Mouse (Mus musculus) heart, embryonic 13.5 days (tissue): ENCODE measurements around the gene Fry. TPM values are rescaled to one million over a fixed set of nuclear protein-coding genes. Genes with fewer than 3 reads are reported as not detected.

ENCODE experiments used
- ATAC-seq: fragments of 200-750 bp; cut with Nextera tagmentation; 2 replicates; pipeline ENCODE4 v1.8.0; 2017; ENCODE audit warnings: moderate TSS enrichment; ENCODE audit not compliant: insufficient number of reproducible peaks, low FRiP score, low TSS enrichment; ENCODE audit errors: extremely low read depth
- H3K27ac ChIP-seq: fragments of 300-500 bp; sonication (generic); replicated peaks from 2 replicates; pipeline ENCODE4 v1.5.1; 2015; ENCODE audit warnings: moderate library complexity, mild to moderate bottlenecking, inconsistent platforms
- H3K27me3 ChIP-seq: fragments of 300-500 bp; sonication (generic); replicated peaks from 2 replicates; pipeline ENCODE4 v1.6.1; 2015; ENCODE audit warnings: mild to moderate bottlenecking, inconsistent platforms
- H3K36me3 ChIP-seq: fragments of 300-500 bp; sonication (generic); 2 replicates; pipeline ENCODE4 v1.6.1; 2015; ENCODE audit warnings: mild to moderate bottlenecking, inconsistent platforms
- H3K4me1 ChIP-seq: fragments of 300-500 bp; sonication (generic); 2 replicates; pipeline ENCODE4 v1.6.1; 2015; ENCODE audit warnings: inconsistent platforms
- H3K4me2 ChIP-seq: fragments of 300-500 bp; sonication (generic); 2 replicates; pipeline ENCODE4 v1.6.1; 2015; ENCODE audit warnings: inconsistent platforms, mild to moderate bottlenecking, moderate library complexity
- H3K4me3 ChIP-seq: fragments of 300-500 bp; sonication (generic); 2 replicates; pipeline ENCODE4 v1.5.1; 2015; ENCODE audit warnings: moderate library complexity, mild to moderate bottlenecking, inconsistent platforms
- H3K9ac ChIP-seq: fragments of 300-500 bp; sonication (generic); 2 replicates; pipeline ENCODE4 v1.6.1; 2015; ENCODE audit warnings: inconsistent platforms, mild to moderate bottlenecking, moderate library complexity
- H3K9me3 ChIP-seq: fragments of 300-500 bp; sonication (generic); 2 replicates; pipeline ENCODE4 v1.6.1; 2016; ENCODE audit warnings: inconsistent platforms
- WGBS: fragments of 180-500 bp; shearing (Covaris S2); methylation state at CpG from one replicate; pipeline ENCODE4 v1.1.7; 2015; ENCODE audit warnings: mixed read lengths; 5-methylcytosine and 5-hydroxymethylcytosine counted together
- polyA plus RNA-seq: library from polyadenylated mRNA; unstranded; fragments of >200 nt; fragmentation: Nextera tagmentation; extraction: Ambion mirVana; gene quantifications from 2 replicates; pipeline ENCODE4 v1.2.1, GENCODE M21; 2015

Gene Fry
- polyA plus RNA-seq, 1 experiment from 2014 or later = 20.0 TPM

DNA sequence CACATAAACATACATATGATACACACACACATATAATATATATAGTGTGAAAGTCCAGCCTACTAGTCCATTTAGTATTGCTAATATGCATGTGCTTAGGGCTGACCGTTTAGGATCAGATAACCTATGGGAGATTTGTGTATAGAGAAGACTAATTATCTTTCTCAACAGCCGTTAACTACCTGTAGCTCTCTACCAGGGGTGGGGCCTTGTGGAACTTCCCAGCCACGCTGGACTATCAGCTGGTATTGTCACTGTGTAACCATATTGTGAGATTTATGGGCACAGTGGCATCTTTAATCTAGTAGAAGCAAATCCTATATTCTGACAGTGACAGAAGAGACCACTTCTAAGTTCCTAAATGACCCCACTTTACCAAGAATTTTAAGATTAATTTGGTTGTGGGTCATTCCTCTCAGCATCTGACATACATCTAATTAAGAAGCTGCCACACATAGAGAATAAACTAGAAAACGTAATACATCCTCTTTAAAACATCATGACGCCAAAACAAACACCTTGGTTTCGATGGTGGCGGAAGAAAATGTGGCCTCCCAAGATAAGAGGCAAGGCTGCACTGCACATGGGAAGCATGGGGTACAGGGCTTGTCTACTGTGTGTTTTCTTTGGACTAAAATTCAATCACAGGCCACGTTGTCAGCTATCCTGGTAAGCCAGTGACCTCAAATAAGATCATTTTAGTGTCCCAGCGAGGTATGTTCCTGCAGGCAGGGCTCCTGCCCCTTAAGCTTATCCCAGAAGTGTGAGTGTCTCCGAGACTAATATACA lies 271.3 kb downstream of the Fry start:
- peaks cover 14% of the 10 kb centered on the region for H3K9me3 ChIP-seq
- H3K4me1 ChIP-seq = peaks cover 25% of the 10 kb centered on the region
- peak overlapping the region; percentile 89 for H3K27ac ChIP-seq
- H3K9ac ChIP-seq = no peak overlapping the region
- H3K4me2 ChIP-seq = peak overlapping the region; percentile 18
- no peaks in the 10 kb centered on the region for H3K27me3 ChIP-seq
- peaks cover 79% of the 10 kb centered on the region for H3K36me3 ChIP-seq
- peak; percentile 67; the same call in 1 of the 2 replicates for ATAC-seq
- no peak overlapping the region for H3K4me3 ChIP-seq
- WGBS = 38% methylated on average over 10 of the region's 10 CpGs

DNA sequence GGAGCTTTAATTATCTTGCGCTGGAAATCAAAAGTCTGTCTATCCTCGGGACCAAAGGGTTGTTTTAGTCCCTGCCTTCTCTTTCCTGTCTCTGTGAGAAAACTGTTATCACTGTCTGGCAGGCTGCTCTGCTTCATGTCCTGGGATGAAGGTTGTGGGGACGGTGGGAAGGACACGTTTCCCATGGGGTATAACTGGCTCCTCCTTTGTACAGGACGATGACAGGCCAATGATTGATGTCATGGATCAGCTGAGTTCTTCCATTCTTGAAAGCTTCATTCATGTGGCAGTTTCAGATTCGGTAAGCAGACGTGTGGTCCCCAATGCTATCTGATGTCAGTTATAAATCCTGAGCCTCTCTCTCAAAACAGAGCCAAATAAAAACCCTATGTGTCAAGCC lies 272.0 kb downstream of the Fry start:
- Histone ChIP-seq H3K27ac (peak overlapping the region; percentile 89), H3K9me3 (peaks cover 14% of the 10 kb centered on the region), H3K4me1 (peaks cover 19% of the 10 kb centered on the region), H3K4me2 (peak overlapping the region; percentile 18), H3K36me3 (peaks cover 81% of the 10 kb centered on the region), H3K27me3 (no peaks in the 10 kb centered on the region), H3K4me3 (no peak overlapping the region), H3K9ac (no peak overlapping the region)
- 6% methylated on average over 7 of the region's 7 CpGs for WGBS
- peak; percentile 79 for ATAC-seq

DNA sequence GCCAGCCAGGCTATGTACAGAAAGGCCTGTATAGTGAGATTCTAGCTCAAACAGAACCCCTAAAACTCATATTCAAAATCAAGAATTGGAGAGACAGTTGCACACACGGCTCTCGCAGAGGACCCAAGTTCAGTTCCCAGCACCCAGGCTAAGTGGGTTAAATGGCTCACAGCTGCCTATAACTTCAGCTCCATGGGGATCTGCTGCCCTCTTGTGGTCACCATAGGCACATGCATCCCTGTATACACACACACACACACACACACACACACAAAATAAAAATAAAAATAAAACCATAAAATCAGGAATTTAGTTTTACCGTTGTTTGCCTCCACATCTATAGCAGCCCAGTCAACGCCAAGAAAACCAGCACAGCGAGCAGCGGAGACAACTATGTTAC lies 276.2 kb downstream of the Fry start:
- H3K9ac ChIP-seq = no peak overlapping the region
- peaks cover 10% of the 10 kb centered on the region for H3K4me1 ChIP-seq
- no peaks in the 10 kb centered on the region for H3K27me3 ChIP-seq
- H3K27ac ChIP-seq = no peak overlapping the region
- no peak overlapping the region for H3K4me2 ChIP-seq
- no peak for ATAC-seq
- peaks cover 83% of the 10 kb centered on the region for H3K36me3 ChIP-seq
- H3K4me3 ChIP-seq = no peak overlapping the region
- WGBS = 91% methylated on average over 6 of the region's 6 CpGs
- H3K9me3 ChIP-seq = peaks cover 14% of the 10 kb centered on the region

DNA sequence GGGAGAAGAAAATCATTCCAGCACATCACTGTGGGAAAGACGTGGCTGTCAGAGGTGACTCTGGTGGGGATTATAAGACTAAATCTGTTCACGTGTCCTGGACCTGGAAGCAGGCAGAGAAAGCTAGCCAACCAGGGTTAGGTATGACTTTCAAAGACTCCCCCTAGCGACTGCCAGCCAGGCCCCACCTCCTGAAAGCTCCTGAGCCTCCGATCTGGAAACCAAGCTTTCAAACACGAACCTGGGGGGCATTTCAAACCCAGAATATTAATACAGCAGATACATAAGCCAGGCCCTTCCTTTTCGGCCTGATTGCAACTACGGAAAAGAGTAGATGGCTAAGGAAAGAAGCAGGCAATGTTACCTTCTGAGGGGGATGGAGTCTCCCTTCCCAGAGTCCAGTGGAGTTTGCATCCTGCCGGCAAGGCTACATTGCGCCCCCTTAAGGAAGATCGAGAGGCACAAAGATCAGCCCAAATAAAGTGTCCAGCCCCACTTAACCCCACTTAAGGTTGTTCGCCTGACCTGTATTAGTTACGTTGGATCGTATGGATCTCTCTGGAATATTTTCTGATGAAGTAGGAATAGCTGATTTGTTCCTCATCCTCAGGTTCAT lies 284.5 kb downstream of the Fry start:
- ATAC-seq = no peak
- peaks cover 11% of the 10 kb centered on the region; the same call in 1 of the 2 replicates for H3K9me3 ChIP-seq
- H3K4me2 ChIP-seq = no peak overlapping the region
- H3K4me3 ChIP-seq = no peak overlapping the region
- no peak overlapping the region for H3K9ac ChIP-seq
- H3K27me3 ChIP-seq = no peaks in the 10 kb centered on the region
- H3K36me3 ChIP-seq = peaks cover 92% of the 10 kb centered on the region
- no peak overlapping the region for H3K27ac ChIP-seq
- H3K4me1 ChIP-seq = no peaks in the 10 kb centered on the region
- 28% methylated on average over 13 of the region's 13 CpGs for WGBS

DNA sequence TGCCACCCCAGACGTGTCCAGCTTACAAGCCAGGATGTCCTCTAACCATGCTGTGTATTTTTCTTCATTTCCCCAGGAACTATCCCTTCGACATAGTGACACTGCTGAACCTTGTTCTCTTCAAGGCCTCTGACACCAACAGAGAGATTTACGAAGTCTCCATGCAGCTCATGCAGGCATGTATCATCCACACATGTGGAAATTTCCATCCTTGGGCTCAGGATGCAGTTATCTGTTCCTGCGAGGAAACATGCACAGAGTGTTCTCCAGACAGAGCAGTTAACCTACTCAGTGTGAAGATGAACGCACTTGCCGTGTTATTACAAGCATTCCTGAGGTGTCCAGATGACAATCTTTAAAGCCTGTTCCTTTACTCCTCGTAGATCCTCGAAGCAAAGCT lies 286.4 kb downstream of the Fry start:
- Histone ChIP-seq H3K4me2 (no peak overlapping the region), H3K4me3 (no peak overlapping the region), H3K36me3 (peaks cover 74% of the 10 kb centered on the region), H3K4me1 (peaks cover 9% of the 10 kb centered on the region), H3K27me3 (no peaks in the 10 kb centered on the region), H3K27ac (no peak overlapping the region), H3K9me3 (peaks cover 12% of the 10 kb centered on the region; the same call in 1 of the 2 replicates), H3K9ac (no peak overlapping the region)
- WGBS = 70% methylated on average over 8 of the region's 8 CpGs
- ATAC-seq = no peak

DNA sequence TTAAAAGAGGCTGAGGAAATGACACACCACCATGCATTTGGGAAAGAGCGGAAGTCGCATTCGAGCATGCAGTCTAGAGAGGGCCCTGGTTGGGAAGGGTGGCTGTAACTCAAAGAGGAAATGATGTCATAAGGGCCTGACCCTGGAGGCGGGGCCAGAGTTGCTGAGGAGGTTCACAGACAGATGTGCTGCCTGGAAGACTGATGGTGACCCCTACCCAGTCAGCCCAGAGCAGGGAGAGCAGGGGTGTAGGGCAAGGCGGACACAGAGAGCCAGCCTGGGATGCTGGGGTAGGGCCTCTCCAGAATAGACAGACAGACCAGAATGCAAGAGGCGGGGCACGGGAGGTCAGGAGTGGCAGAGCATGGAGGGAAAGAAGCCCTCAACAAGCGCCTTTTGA lies 290.5 kb downstream of the Fry start:
- 71% methylated on average over 8 of the region's 8 CpGs for WGBS
- H3K36me3 ChIP-seq = peaks cover 55% of the 10 kb centered on the region
- 0 out of 2 replicates have a peak, but pooled peaks cover 6% of the 10 kb centered on the region for H3K9me3 ChIP-seq
- H3K4me1 ChIP-seq = peaks cover 16% of the 10 kb centered on the region
- no peak overlapping the region for H3K4me2 ChIP-seq
- no peak overlapping the region for H3K9ac ChIP-seq
- H3K27ac ChIP-seq = peak overlapping the region; percentile 39; the same call in 1 of the 2 replicates
- H3K27me3 ChIP-seq = no peaks in the 10 kb centered on the region
- H3K4me3 ChIP-seq = no peak overlapping the region
- 0 out of 2 replicates have a peak, but pooled peaks have one; percentile 31 for ATAC-seq

DNA sequence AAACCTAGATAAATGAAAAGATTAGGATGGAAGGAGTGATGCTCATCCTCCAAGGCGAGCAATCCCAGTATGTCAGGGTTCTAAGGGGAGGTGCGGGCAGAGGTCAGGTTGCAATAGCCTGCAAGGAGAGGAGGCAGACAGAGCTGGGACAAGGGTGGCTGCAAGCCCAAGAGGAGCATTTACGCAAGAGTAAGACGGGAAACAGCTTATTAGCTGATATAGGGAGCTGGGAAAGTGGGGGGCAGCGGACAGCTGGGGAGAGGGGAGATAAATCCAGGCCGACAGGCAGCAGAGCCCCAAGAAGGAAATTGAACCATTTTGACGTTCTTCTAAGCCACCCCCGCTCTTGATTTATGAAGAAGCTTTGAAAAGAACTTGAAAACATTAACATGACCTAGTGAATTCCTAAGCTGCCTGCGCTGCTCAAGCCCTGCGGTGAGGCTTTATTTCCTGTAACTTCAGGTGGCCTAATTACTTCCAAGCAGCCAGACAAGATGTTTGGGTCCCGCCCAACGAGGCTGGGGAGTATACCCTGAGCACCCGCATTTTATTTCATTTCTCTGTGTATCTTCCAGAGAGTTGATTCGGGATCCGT lies 291.1 kb downstream of the Fry start:
- no peak for ATAC-seq
- H3K36me3 ChIP-seq = peaks cover 55% of the 10 kb centered on the region
- no peaks in the 10 kb centered on the region for H3K27me3 ChIP-seq
- peaks cover 8% of the 10 kb centered on the region; the same call in 1 of the 2 replicates for H3K9me3 ChIP-seq
- WGBS = 59% methylated on average over 15 of the region's 15 CpGs
- H3K27ac ChIP-seq = peak overlapping the region; percentile 39
- no peak overlapping the region for H3K9ac ChIP-seq
- H3K4me1 ChIP-seq = peaks cover 16% of the 10 kb centered on the region
- H3K4me2 ChIP-seq = no peak overlapping the region
- no peak overlapping the region for H3K4me3 ChIP-seq

DNA sequence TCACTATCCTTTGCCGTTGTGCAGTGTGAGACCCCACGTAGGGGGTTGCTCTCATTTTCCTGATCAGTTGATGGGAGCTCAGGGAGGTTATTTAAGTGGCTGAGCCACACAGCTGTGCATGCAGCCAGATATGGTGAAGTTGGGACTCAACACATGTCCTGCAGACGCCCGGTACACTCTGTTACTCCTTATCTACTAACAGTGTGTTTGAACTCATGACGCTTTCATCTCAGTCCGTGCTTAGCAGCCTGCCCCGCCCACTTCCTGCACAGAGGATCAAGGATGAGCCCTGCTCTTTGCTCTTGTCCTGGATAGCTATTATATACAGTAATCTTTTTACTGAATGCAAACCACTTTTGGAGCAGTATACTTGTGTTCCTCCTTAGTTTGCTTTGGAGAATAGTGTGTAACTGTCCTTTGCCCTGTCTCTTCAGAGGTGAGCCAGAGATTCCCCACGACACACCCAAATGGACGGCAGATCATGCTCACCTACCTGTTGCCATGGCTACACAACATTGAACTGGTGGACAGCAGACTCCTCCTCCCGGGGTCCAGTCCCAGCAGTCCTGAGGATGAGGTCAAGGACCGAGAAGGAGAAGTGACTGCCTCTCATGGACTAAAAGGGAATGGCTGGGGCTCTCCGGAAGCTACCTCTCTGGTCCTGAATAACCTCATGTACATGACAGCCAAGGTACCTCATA lies 294.5 kb downstream of the Fry start:
- no peak for ATAC-seq
- 32% methylated on average over 12 of the region's 12 CpGs for WGBS
- Histone ChIP-seq H3K4me2 (no peak overlapping the region), H3K4me1 (peaks cover 18% of the 10 kb centered on the region), H3K9me3 (peaks cover 12% of the 10 kb centered on the region; the same call in 1 of the 2 replicates), H3K27ac (no peak overlapping the region), H3K27me3 (no peaks in the 10 kb centered on the region), H3K36me3 (peaks cover 59% of the 10 kb centered on the region), H3K4me3 (no peak overlapping the region), H3K9ac (no peak overlapping the region)

DNA sequence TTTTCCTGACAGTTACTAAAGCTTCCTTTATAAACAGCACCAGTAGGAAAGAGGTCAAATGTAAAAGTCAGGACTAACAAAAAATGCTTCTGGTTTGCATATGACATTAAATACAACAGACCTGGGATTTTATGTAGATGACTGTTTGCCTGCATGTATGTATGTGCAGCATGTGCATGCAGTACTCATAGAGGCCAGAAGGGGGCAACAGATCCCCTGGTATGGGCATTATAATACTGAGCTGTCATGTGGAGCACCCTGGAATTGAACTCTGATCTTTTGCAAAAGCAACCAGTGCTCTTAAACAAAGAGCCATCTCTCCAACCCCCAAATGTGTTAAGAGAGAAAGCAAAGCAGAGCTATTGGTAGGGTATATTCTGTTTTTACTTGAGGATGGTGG lies 296.4 kb downstream of the Fry start:
- no peak overlapping the region for H3K4me2 ChIP-seq
- no peak overlapping the region for H3K9ac ChIP-seq
- no peak for ATAC-seq
- H3K9me3 ChIP-seq = peaks cover 11% of the 10 kb centered on the region; the same call in 1 of the 2 replicates
- no peak overlapping the region for H3K4me3 ChIP-seq
- H3K36me3 ChIP-seq = peaks cover 76% of the 10 kb centered on the region
- peaks cover 15% of the 10 kb centered on the region for H3K4me1 ChIP-seq
- no peaks in the 10 kb centered on the region for H3K27me3 ChIP-seq
- no peak overlapping the region for H3K27ac ChIP-seq

DNA sequence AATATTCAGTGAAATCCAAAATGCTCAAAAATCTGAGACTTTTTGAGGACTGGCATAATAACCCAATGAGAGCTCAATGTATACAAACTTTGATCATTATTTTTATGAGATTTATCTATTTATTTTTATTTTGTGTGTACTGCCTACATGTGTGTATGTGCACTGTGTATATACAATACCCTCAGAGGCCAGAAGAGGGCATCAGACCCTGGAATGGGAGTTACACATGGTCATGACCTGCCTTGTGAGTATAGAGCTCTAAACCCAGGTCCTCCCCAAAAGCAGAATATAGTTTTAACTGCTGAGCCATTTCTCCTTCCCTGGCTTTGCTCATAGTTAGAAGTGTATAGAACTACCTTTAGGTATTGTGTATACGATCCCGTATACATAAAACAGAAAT lies 298.8 kb downstream of the Fry start:
- H3K9me3 ChIP-seq = peaks cover 11% of the 10 kb centered on the region; the same call in 1 of the 2 replicates
- H3K4me3 ChIP-seq = no peak overlapping the region
- H3K4me2 ChIP-seq = no peak overlapping the region
- peaks cover 91% of the 10 kb centered on the region for H3K36me3 ChIP-seq
- H3K27me3 ChIP-seq = no peaks in the 10 kb centered on the region
- H3K27ac ChIP-seq = no peak overlapping the region
- WGBS = 89% methylated on average over 2 of the region's 2 CpGs
- no peak overlapping the region for H3K9ac ChIP-seq
- ATAC-seq = no peak
- H3K4me1 ChIP-seq = peaks cover 15% of the 10 kb centered on the region

DNA sequence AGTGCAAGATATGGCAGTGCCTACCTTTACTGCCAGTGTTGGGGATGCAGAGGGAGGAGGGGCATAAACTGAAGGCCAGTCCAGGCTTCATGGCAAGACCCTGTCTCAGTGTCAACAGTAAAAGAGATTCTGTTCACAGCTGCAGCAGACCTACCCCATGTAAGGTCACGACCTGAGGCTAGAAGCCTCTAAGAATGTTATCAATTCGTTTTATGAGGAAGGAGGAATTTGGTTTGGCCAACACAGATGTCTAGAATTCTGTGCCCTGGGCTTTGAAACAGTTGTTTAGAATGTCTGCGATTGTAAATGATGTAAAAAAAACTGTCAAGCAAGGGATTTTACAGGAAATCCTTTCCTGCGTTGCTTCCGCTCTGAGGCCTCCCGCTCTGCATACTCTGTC lies 299.6 kb downstream of the Fry start:
- Histone ChIP-seq H3K9ac (no peak overlapping the region), H3K27ac (peak overlapping the region; percentile 30; the same call in 1 of the 2 replicates), H3K36me3 (peaks cover 97% of the 10 kb centered on the region), H3K9me3 (peaks cover 11% of the 10 kb centered on the region; the same call in 1 of the 2 replicates), H3K27me3 (no peaks in the 10 kb centered on the region), H3K4me2 (no peak overlapping the region), H3K4me1 (peaks cover 8% of the 10 kb centered on the region; the same call in 1 of the 2 replicates), H3K4me3 (no peak overlapping the region)
- 26% methylated on average over 6 of the region's 6 CpGs for WGBS
- ATAC-seq = no peak
